Comparison of ENCODE assay signal across 13 mouse cellular contexts in the genomic region with DNA sequence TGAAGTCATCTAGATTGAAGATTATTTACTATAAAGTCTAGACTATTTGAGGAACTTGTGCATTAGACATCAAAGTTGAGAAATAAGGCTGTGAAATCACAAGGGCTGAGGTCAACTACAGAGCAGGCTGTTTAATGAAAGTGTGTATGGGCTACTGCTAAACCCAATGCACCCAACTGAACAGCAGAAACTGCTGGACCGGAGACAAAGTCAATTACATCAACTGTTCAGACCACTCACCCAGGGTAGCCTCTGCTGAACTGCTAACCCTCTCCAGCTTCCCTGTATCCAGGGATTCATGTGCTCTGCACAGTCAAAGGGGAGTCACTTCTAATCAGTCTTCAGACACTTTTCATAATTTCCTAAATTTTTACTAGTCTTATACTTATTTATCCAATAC.
"Had no signal": no experiment of that assay in that cellular context is flagged by ENCODE, and none has a peak within 500 bp of the region (broad histone marks: within the 10 kb centered on the region; RNA-seq: fewer than 3 reads in every experiment).

No protein-coding gene starts in this region.

- H3K36me3 ChIP-seq: midbrain, embryonic 13.5 days; midbrain, embryonic 15.5 days; neural tube, embryonic 12.5 days had no signal

- H3K4me1 ChIP-seq: midbrain, embryonic 13.5 days; midbrain, embryonic 15.5 days; neural tube, embryonic 12.5 days had no signal

- H3K9ac ChIP-seq: lung, embryonic 14.5 days; midbrain, embryonic 13.5 days; midbrain, embryonic 15.5 days; neural tube, embryonic 12.5 days had no signal

- H3K4me3 ChIP-seq: megakaryocyte, embryonic 14.5 days; midbrain, embryonic 13.5 days; midbrain, embryonic 15.5 days; neural tube, embryonic 12.5 days had no signal

- ATAC-seq: midbrain, embryonic 13.5 days; midbrain, embryonic 15.5 days had no signal

- H3K9me3 ChIP-seq: megakaryocyte, embryonic 14.5 days; midbrain, embryonic 13.5 days; midbrain, embryonic 15.5 days; neural tube, embryonic 12.5 days had no signal

- DNase-seq: lung, adult 18-20 months; lung, embryonic 14.5 days; lung, postnatal 10 days; lung, postnatal 4 days; right cerebral cortex, postnatal 14 days; thymus, adult 18-20 months; thymus, postnatal 14 days; thymus, postnatal 36 days had no signal

- H3K27me3 ChIP-seq: midbrain, embryonic 13.5 days; midbrain, embryonic 15.5 days; neural tube, embryonic 12.5 days had no signal

- H3K4me2 ChIP-seq: lung, embryonic 14.5 days; midbrain, embryonic 11.5 days; midbrain, embryonic 13.5 days; midbrain, embryonic 15.5 days; neural tube, embryonic 12.5 days had no signal

- H3K27ac ChIP-seq: midbrain, embryonic 13.5 days; midbrain, embryonic 15.5 days; neural tube, embryonic 12.5 days had no signal
